Mouse (Mus musculus) embryo, embryonic 10 days (tissue): Measurements from ENCODE around the gene Gpr179.

Source experiments
- DNase-seq: peaks from one replicate; pipeline ENCODE4 v3.0.0-alpha.2; 2015; ENCODE audit warnings: low spot score

The Gpr179 gene

DNA sequence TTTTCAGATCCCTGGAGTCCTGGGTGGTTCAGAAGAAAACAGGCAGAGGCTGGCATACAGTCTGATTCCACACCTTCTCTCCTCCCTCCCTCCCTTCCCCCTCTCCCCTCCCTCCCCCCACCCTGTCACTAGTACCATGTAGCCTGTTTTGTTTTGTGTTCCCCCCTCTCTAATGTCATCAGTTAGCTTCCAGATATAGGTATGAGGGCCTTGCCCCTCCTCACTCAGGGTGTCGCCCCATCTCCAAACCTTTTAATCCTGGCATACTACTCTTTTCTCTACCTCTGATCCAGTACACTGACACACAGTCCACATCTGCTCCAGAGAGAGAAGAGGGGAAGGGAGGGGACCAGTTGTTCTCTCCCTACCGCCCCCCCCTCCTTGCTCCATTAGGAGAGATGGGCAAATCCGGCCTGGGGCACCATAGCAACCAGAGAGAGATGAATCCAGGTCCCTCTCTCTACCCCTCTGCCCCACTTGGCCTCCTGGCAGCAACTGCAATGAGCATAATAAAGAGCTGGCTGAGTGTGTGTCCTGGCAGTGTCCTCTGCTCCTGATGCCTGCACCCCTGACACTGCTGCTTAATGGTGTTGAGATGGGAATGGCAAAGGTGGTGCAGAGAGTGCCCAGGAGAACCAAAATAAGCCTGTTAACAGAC, at the start of gene Gpr179:
Gpr179 (minus strand) TSS at position 51 of the 658 bp plus-strand sequence.
- no peak for DNase-seq

DNA sequence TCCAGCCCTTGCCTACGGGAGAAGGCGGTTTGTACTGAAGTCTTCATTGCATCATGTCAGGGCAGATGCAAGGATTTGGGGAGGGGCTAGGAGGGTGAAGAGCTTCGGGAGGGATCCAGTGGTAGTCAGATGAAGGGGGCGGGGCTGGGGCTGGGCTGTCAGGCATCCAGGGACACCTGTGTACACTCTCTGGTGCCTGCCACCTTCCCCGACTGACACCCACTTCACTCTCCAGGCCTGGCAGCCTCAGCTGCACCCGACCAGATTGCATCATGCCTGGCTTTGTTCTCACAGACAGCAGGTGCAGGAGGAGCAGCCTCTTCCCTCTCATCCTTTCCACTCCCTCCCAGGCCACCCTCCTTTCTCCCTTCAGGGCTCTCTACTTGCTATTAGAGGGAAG, 49.2 kb upstream of the Gpr179 start:
- DNase-seq, result no peak

DNA sequence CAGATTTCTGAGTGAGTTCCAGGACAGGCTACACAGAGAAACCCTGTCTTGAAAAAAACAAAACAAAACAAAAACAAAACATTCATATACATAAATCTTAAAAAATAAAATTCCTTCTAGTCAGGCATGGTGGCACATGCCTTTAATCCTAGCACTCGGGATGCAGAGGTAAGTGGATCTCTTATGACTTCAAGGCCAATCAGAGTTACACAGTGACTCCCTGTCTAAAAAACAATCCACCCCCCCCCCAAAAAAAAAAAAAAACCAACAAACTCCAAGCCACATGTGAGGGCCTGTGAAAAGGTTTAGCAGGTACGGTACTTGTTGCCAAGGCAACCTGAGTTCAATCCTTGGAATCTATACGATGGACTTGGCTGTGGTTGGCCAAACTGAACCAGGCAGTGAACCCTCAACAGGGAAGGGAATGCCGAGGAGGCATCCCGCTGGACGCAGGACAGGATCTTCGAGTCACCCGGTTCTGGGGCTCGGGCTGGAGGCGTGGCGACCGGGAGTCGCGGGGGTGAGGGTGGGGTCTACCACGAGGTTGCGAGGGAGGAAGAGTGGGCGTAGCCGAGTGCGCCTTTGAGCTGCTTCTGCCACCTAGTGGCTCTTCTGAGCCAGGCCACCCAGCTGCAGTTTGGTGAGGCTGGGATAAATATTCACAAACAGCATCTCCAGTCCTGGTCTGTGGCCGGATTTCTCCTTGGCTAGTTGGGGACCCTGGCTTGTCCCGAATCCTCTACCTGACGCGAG, 48.3 kb upstream of the Gpr179 start:
- peak; percentile 94 for DNase-seq

- no peak for DNase-seq
Measured at GRCm38 (mm10) chr11:97398506-97398905, 46.6 kb upstream of the Gpr179 start.

DNA sequence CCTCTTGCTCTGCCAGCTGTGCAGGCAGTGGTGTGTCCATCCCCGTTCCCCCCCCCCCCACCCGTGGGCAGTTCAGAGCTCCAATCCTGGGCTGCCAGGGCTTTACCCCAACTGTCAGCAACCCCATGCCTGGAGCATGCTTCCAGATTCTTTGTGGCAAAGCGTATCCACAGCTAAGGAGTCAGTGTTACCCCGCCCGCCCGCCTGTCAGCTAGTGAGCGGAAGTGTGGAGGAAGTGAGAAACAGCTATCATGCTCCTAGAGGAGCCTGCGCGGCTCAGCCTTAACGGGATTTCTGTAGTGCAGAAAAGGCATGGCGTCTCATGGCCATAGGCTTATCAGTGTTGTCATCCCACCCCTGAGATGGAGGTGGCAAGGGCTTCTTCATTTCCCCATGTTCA, 42.3 kb upstream of the Gpr179 start:
- DNase-seq, result no peak

DNA sequence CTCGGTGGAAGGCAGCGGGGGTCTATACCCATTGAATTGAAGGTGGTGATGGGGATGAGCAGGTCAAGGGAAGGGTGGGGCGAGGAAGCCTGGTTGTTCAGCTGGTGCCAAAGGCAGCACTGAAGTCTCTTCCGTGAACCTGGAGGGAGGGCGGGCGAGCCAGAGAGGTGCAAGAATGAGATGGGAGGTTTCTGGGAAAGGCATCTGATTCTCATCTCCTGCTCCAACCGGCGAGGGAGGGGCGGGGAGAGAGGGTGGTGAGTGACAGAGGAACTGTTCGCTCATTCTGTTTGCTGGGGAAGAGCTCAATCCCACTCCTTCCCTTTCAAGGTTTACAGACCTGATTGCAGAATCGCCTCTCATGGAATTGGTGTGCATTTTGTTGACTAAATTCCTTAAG, 41.8 kb upstream of the Gpr179 start:
- DNase-seq, result no peak

DNA sequence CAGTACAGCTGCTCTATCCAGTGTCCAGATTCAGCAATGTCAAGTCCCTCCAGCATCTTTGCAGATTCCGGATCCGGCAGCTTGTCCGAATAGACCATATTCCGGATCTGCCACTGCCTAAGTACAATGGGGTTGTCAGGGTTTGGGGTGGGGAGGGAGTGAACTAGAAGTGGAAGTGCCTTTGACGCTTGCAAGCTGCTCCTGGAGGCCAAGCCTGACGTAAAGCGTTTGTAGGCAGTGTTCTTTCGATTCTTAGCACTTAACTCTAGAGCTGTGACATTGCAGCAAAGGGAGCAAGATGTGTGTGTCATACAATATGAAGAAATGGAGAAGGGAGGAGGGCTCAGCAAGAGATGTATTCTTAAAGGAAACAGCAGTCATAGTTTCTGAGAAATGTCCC, 37.2 kb upstream of the Gpr179 start:
- no peak for DNase-seq

DNA sequence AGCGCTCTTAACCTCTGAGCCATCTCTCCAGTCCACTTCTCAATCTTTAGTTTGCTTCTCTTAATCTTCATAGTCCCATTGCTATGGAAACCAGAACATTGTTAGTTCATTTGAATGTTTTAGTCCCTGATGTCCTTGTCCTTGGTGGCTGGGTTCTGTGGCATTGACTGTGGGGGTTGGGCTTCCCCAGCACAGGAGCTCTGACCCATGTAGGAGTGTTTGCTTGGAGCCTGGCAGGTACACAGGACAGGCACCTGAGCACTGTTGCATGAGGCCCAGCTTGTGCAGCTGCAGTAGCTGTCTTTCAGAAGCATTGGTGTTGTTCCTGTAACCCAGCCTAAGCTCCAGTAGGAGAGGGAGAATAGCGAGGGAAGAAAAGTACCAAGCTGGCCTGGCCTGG, 35.9 kb upstream of the Gpr179 start:
- no peak for DNase-seq

GRCm38 (mm10) chr11:97383764-97384163, 31.9 kb upstream of the Gpr179 start:
- no peak for DNase-seq

- no peak for DNase-seq
Measured at GRCm38 (mm10) chr11:97383017-97383416, 31.1 kb upstream of the Gpr179 start.

DNA sequence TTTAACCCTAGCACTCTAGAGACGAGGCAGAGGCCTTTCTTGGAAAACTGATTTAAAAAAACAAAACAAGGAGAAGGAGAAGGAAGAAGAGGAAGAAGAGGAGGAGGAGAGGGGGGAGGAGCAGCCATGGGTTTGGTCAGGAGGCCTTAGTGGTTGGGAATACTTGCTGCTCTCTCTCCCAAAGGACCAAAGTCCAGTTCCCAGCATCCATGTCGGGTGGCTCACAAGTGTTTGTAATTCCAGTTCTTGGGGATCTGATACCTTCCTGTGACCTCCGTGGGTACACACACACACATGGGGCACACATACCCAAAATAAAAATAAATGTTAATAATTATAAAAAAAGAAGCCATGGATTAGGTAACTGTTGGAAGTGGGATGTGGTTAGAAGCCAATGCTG, 28.2 kb upstream of the Gpr179 start:
- DNase-seq, result no peak

GRCm38 (mm10) chr11:97373402-97373801, 21.5 kb upstream of the Gpr179 start:
- no peak for DNase-seq

DNA sequence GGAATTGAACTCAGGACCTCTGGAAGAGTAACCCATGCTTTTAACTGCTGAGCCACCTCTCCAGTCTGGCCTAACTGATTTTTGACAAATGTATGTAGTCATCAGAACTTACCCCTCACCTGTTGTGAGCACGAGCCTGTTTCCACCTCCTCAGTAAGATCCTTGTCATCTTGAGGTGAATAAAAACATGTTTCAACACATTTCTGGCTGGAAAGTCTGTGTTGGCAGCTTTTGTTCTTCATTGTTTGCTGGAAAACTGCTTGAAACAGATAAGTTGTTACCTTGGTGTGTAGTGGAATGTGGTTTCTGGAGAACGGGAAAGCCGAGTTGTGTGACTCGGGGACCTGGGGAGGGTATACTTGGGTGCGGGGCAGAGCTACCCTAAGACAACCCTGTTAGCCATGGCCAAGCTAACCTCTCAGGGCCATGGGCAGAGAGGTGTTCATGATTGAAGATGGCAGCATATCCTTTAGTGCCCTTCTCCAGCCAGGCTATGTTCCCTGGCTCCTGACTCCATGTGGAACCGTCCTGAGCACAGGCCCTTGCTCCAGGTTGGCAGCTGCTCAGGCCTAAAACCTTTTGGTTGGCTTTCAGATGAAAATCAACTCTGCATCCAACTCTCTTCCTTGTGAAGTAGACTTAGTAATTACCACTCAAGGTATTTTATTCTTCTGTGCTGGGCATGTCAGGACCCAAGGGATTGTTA, 20.4 kb upstream of the Gpr179 start:
- DNase-seq, result no peak

GRCm38 (mm10) chr11:97370329-97371091, 18.6 kb upstream of the Gpr179 start:
- no peak for DNase-seq

GRCm38 (mm10) chr11:97368501-97368900, 16.6 kb upstream of the Gpr179 start:
- DNase-seq, result no peak

DNA sequence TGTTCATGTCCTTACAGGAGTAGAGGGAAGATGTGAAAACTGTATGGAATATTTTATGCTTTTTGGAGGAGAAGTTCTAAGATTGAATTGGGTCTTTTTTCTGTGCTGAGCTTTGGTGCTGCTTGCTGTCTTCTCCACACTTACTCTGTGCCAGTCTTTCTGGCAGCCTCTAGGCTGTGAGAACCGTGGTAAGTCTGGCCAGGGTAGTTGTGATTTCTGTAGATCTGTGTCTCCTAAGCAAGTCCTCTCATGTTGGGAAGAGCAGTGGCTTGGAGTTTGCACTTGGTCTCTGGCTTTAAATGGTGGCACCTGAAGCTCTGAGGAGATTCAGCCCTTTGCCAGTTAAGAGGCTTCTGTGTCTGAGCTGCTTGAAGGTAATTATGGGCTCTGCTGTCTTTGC, 13.7 kb upstream of the Gpr179 start:
- no peak for DNase-seq

GRCm38 (mm10) chr11:97363644-97363995, 11.7 kb upstream of the Gpr179 start:
- peak; percentile 50 for DNase-seq

DNA sequence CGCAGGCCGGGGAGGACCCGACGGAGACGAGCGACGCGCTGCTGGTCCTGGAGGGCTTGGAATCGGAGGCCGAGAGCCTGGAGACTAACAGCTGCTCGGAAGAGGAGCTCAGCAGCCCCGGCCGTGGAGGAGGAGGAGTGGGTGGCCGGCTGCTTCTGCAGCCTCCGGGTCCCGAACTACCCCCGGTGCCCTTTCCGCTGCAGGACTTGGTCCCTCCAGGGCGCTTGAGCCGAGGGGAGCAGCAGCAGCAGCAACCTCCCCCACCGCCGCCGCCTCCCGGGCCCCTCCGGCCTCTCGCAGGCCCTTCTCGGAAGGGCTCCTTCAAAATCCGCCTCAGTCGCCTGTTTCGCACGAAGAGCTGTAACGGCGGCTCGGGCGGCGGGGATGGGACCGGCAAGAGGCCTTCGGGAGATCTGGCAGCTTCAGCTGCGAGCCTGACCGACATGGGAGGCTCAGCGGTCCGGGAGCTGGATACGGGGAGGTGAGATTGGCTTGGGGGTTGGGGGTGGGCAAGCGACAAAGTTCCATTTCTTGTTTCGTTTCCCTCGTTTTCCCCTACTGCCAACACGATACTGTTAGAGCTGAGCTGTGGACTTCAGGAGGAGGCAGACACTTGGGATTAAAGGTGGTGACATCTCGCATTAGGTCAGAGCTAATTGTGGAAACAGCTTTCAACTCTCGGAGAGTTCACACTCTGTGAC, 11.2 kb upstream of the Gpr179 start:
- peak; percentile 40 for DNase-seq

DNA sequence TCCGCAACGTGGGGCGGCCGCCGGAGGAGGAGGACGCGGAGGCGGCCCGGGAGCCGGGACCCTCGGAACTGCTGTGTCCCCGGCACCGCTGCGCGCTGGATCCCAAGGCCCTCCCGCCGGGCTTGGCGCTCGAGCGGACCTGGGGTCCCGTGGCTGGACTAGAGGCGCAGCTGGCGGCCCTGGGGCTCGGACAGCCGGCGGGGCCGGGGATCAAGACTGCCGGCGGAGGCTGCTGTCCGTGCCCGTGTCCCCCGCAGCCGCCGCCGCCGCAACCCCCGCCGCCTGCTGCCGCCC, 10.7 kb upstream of the Gpr179 start:
- DNase-seq, result peak; percentile 41

DNA sequence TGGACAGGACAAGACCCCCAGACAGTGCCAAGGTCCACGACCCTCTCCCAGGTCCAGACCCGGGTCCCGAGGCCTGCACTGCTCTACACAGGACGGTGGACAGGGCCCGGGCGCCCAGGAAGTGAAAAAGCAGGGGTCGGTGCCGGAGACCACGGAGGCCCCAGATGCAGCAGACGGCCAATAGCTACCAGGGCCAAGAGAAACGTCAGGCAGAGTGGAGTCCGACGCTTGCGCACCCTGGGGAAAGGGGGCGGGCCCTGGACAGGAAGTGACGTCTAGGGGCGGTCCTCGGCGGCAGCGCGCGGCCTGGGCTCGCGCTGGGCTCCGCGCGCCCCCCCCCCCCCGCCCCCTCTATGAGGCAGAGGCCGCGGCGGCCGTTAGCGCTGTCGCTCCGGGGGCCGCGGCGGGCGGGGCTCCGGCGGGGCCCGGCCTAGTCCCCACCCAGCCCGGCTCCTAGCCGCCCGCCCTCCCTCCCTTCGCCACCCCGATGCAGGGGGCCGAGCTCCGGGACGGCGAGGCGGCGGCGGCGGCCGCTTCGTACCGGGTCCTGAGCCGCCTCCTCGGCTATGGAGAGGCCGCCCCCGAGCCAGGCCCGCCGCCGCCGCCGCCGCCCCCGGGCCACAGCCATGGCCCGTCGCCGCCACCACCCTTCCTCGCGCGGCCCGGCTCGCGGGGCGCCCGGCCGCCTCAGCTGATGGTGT, 10.2 kb upstream of the Gpr179 start, which contains the start of gene Socs7:
Socs7 (plus strand) TSS at position 604 of the 701 bp plus-strand sequence.
- peak; percentile 94 for DNase-seq

- peak; percentile 93 for DNase-seq
Measured at GRCm38 (mm10) chr11:97357663-97358062, 5.8 kb upstream of the Gpr179 start.
